ENCODE assay signal across 8 mouse cellular contexts in the genomic region with DNA sequence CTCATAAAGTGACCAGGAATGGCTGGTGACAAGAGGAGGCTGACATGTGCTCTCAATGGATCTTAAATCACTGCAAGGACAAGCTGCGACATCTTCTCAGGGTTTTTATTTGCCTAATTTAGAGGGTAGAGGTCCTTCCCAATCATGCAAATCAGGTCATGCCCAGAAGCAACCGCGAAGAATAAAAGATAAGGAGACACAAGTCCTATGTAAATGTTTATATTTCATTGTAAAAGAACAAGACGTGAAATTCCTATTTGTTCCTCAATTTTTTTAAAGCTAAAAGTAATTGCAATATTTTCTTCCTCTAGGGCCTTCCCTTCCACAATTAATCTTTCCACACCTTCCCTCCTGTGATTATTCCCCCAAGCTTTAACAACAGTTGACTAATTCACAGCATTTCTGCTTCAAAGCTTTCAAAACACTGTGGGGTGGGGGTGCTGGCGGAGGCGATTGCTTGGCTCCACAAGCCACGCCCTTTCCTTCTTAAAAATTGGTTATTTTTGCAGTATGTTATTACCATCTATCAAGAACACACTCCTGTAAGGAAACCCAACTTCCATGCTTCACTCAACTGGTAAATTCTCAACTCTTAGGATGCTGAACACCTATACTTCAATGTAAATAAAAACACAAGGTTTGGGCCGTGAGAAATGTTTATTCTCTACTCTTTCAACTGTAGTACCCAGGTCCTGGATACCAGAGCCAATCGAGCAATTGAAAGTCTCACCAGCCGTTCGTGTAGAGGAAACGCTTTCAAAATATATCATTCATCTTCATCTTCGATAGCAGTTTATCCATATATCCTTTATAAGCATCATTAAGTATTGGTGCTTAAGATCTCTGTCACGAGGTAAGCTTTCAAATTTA. TPM values are rescaled to one million over a fixed set of nuclear protein-coding genes. Genes with fewer than 3 reads are reported as not detected.
DNase-seq lines count a peak whose midpoint lies in the region; ATAC-seq and TF ChIP-seq lines count a peak whose summit lies in the region.

No protein-coding gene starts in this region.

- WGBS in forebrain, embryonic 15.5 days: 10% methylated on average over 14 of the region's 14 CpGs
- WGBS in liver, embryonic 12.5 days (ENCODE audit: insufficient replicate concordance): 16% methylated on average over 14 of the region's 14 CpGs

- peak overlapping the region; percentile 92; the same call in 1 of the 2 replicates for H3K9ac ChIP-seq in forebrain, embryonic 15.5 days (replicated peaks)
- H3K9ac ChIP-seq in liver, embryonic 12.5 days: peak overlapping the region; percentile 100

- peak; percentile 11 for DNase-seq in embryo, embryonic 10 days (ENCODE audit: low spot score)
- DNase-seq in embryo, embryonic 9.5 days (ENCODE audit: extremely low spot score): no peak
- peak; percentile 24 for DNase-seq in retina, embryonic 14.5 days (ENCODE audit: low spot score)
- DNase-seq in frontal cortex, postnatal 25 days (ENCODE audit: low spot score in 2 of 2): no peak
- no peak for DNase-seq in thymus, postnatal 25 days

- H3K4me1 ChIP-seq in E14TG2a.4 (replicated peaks; ENCODE audit: low read depth, low read length): peaks cover 53% of the 10 kb centered on the region
- peaks cover 29% of the 10 kb centered on the region for H3K4me1 ChIP-seq in forebrain, embryonic 15.5 days
- peaks cover 45% of the 10 kb centered on the region for H3K4me1 ChIP-seq in liver, embryonic 12.5 days

- ATAC-seq in forebrain, embryonic 15.5 days (replicated peaks): no peak
- ATAC-seq in liver, embryonic 12.5 days: no peak

- H3K9me3 ChIP-seq in E14TG2a.4 (ENCODE audit: low read length): peaks cover 4% of the 10 kb centered on the region; the same call in 1 of the 2 replicates
- H3K9me3 ChIP-seq in forebrain, embryonic 15.5 days: no peaks in the 10 kb centered on the region
- H3K9me3 ChIP-seq in liver, embryonic 12.5 days (replicated peaks): 0 out of 2 replicates have a peak, but pooled peaks cover 5% of the 10 kb centered on the region

- peak overlapping the region; percentile 93 for H3K4me2 ChIP-seq in forebrain, embryonic 15.5 days (replicated peaks)
- peak overlapping the region; percentile 95 for H3K4me2 ChIP-seq in liver, embryonic 12.5 days

- TF ChIP-seq CTCF in E14TG2a.4 (conservative IDR thresholded peaks at IDR 0.05; ENCODE audit: low read length): no peak

- H3K27me3 ChIP-seq in E14TG2a.4 (ENCODE audit: insufficient read depth, low read length): no peaks in the 10 kb centered on the region
- H3K27me3 ChIP-seq in forebrain, embryonic 15.5 days: no peaks in the 10 kb centered on the region
- H3K27me3 ChIP-seq in liver, embryonic 12.5 days (replicated peaks): peaks cover 9% of the 10 kb centered on the region; the same call in 1 of the 2 replicates

- peak overlapping the region; percentile 99 for H3K27ac ChIP-seq in forebrain, embryonic 15.5 days (replicated peaks)
- H3K27ac ChIP-seq in liver, embryonic 12.5 days: peak overlapping the region; percentile 99

- peak overlapping the region; percentile 84 for H3K4me3 ChIP-seq in E14TG2a.4 (replicated peaks; ENCODE audit: low read length)
- peak overlapping the region; percentile 79 for H3K4me3 ChIP-seq in forebrain, embryonic 15.5 days
- H3K4me3 ChIP-seq in liver, embryonic 12.5 days: peak overlapping the region; percentile 95

- peaks cover 59% of the 10 kb centered on the region for H3K36me3 ChIP-seq in E14TG2a.4 (ENCODE audit: insufficient read depth, low read length)
- H3K36me3 ChIP-seq in forebrain, embryonic 15.5 days: no peaks in the 10 kb centered on the region
- H3K36me3 ChIP-seq in liver, embryonic 12.5 days: peaks cover 10% of the 10 kb centered on the region

RNA-seq across cellular contexts. Expression of gene Brpf3, which starts 1.4 kb away (rescaled TPM):
- polyA plus RNA-seq in forebrain, embryonic 15.5 days (2015; fragmentation: Nextera tagmentation; extraction: Ambion mirVana): 8.0 TPM in 2 replicates
- 67.4 and 68.8 TPM in 2 replicates for polyA plus RNA-seq in liver, embryonic 12.5 days (2016; fragmentation: Nextera tagmentation; extraction: Ambion mirVana)

RNA-seq across cellular contexts. Expression of gene Mapk13, which starts 30.4 kb away (rescaled TPM):
- 0.33 and 0.85 TPM in 2 replicates for polyA plus RNA-seq in forebrain, embryonic 15.5 days (2015; fragmentation: Nextera tagmentation; extraction: Ambion mirVana)
- 2.3 and 2.5 TPM in 2 replicates for polyA plus RNA-seq in liver, embryonic 12.5 days (2016; fragmentation: Nextera tagmentation; extraction: Ambion mirVana)

RNA-seq across cellular contexts. Expression of gene Pnpla1, which starts 58.7 kb away (rescaled TPM):
- not detected in 2 replicates for polyA plus RNA-seq in forebrain, embryonic 15.5 days (2015; fragmentation: Nextera tagmentation; extraction: Ambion mirVana)
- not detected in 2 replicates for polyA plus RNA-seq in liver, embryonic 12.5 days (2016; fragmentation: Nextera tagmentation; extraction: Ambion mirVana)

Comparison
In these comparisons a context has a peak if more than half of its experiments do, and no peak if none do; other contexts are left out.
1. DNase-seq: peak in embryo, embryonic 10 days (single experiment) and retina, embryonic 14.5 days (single experiment); none in embryo, embryonic 9.5 days (single experiment), frontal cortex, postnatal 25 days (0 of 2) and thymus, postnatal 25 days (single experiment).
2. Peak in every context shown above with its lines, with median percentiles within 50 percentile points of each other: H3K4me3 ChIP-seq.